Mouse (Mus musculus) left cerebral cortex, adult 18-20 months (tissue): ENCODE measurements around the gene Pde4d. TPM values are rescaled to one million over a fixed set of nuclear protein-coding genes. Genes with fewer than 3 reads are reported as not detected.
A peak's percentile ranks its signal among the peaks of the same experiment; 100 is the strongest.

Experiments
- DNase-seq, 2 experiments: peaks; one replicate each; pipeline ENCODE4 v3.0.0; 2021 to 2022; ENCODE audit warnings: low spot score in 2 of 2, mixed read lengths in 1 of 2
- total RNA-seq, 2 experiments: library from RNA; stranded (reverse); gene quantifications; 2 replicates each; pipeline ENCODE4 v1.2.3; 2021

Pde4d gene
- total RNA-seq, 2 experiments from 2014 or later = 107 to 109 TPM

DNA sequence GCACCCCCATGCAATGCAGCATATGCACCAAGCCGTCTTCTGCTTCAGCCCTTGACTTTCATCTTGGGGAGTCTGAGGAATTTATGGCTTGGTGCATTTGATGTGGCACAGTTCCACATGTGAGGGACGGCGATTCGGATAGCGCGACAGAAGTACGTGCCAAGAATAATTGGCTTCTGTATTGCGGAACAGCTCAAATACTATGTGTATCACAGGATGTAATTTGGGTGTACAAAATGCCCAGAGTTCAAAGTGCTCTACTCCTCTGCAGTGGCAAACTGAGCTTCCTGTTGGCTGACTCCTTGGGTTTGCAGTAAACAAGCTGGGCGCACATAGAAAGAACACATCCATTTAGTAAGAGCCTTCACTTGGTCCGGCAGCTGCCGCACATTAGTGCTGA is 1387.7 kb downstream of the Pde4d start:
- no peak for DNase-seq

DNA sequence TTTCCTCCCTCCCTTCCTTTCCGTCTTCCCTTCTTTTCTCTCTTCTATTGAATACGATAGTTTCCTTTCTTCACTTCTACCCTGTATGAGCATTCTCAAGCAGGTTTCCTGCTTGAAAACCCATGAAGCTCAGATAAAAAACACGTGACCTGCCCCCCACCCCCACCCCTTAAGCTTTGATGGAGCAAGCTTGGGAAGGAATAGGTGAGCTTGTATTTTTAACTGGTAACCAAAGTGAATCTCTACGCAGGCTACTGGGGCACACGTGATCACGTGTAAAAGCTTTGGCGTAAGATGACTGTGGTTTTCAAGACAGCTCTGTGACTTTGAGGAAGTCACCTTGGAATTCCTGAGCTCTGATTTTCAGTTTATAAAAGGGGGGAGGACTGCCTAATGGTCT is 1388.2 kb downstream of the Pde4d start:
- DNase-seq = no peak

DNA sequence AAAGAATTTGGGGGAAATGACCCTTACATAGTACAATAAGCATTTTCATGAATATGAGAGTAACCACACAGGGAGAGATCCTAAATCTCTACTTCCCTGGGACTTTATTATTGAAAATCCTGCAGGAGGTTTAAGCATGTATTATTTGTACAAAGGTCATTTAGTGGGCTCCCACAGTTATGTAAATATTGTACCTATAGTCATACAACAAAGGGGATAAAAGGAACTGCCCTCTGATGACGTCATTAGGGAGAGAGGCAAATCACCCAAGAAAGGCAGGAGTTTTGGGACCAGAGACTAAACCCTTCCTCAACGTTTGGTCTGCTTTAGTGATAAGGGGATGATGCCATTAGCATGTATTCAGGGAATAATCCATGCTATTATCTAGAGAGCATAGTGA is 1390.5 kb downstream of the Pde4d start:
- no peak for DNase-seq

DNA sequence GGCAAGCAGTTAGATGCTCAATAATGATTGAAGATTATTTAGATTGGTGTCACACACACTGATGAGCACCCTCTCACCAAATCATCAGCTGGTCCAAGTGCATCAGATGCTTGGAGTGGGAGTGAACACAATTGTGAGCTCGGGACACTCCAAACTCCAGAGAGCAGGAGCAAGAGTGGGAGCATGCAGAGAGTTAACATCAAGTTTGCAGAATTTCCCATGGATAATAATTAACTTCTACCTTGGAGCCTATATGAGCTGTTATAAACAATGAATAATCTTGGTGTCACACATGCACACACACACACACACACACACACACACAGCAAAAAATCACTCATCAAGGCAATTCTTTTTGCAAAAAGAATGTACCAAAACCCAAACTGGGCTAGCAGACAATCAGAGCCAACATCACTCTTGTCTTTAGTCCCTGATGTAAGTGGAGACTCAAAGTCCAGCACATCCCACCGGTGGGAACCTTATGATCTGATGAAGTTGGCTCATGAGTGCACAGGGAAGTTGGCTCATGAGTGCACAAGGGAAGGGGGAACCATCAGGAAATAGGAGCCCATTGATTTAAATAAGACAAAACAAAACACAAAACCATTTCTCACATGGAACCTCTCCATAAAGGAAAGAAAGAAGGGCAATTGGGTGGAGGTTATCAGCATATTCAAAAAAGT is 1391.5 kb downstream of the Pde4d start:
- no peak for DNase-seq

DNA sequence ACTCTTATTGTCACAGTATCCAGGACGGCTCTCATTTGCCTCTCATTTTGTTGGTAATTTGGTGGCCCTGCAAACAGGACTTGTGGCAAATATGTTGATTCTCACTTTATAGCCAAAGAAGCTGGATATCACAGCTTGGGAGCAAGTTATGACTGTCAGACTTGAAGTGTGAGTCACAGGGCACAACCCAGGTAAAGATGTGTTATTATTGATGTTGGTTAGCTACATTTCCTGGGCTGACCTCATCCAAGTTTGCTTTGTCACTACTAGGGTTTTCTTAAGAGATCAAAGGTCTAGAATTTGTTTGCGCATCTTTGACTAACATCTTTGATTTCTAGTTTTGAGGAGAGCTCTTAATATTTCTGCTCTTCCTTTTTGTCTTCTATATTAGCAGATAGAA is 1393.2 kb downstream of the Pde4d start:
- DNase-seq = no peak

DNA sequence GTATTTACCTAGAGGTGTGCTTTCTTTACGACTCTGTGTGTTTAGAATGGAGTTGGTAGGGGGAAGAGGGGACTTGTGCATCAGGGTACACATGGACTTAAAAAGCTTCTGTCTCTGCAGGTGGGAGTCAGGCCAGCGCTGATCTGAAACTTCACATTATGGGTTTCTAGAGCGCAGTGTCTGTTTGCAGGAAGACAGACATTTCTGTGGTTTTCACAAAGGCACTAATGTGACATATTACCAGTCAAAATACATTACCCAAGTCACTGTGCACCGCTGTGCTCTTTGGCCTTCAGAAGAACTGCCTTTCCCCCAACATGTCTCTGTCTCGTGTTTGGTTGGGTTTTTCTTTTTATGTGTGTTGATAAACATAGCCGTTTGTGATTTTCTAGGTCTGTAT is 1395.1 kb downstream of the Pde4d start:
- DNase-seq = no peak

DNA sequence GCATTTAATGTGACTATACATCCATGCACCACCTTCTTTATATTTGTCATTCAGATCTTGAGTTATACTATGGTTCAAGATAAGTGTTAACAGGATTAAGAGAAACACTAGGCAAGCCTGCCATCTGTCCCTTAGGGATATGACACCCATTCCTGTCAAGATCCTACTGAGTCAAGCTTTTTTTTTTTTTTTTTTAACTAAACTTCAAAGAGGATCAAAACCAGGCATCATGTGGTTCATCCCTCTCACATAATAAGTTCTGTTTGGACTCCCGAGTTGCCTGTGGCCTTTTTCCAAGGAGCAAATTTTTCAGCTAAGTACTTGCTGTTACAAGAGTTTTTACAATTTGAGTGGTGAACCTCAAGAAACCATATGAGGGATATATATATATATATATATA is 1414.1 kb downstream of the Pde4d start:
- DNase-seq = no peak

DNA sequence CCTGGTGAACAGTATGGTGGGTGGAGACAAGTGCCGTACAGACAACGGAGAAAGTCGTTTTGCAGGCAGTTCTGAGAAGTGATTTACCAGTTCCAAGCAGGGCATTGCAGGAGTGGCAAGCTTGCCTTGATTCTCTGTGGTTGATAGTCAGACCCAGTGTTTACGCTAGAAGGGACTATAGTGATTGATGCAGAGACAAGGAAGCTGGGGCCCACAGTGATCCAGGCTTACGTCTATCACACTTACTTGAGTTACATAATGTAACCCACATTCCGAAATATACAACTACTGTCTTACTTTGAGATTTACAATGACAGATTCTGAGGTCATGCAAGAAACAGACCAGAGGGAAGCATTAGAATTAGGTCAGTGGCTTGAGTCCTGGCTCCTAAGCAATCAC is 1414.6 kb downstream of the Pde4d start:
- DNase-seq = no peak

DNA sequence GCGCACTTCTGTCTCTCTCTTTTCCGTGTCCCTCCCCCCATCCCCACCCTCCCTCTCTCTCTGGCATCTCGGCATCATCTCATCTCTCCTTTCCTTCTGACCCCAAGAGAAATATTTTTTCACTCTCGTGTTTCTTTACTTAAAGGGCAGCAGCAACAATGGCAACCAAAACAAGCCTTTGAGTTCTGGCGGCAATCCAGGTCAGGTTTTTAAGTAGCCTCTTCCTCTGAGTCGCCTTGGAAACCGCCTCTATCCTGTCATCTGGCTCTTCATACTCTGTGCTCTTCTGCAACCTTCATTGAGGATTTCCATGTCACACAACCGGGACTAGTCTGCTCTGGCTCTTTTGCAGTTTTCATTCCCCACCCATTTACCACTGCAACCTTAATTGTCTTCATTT is 1430.6 kb downstream of the Pde4d start:
- no peak for DNase-seq

DNA sequence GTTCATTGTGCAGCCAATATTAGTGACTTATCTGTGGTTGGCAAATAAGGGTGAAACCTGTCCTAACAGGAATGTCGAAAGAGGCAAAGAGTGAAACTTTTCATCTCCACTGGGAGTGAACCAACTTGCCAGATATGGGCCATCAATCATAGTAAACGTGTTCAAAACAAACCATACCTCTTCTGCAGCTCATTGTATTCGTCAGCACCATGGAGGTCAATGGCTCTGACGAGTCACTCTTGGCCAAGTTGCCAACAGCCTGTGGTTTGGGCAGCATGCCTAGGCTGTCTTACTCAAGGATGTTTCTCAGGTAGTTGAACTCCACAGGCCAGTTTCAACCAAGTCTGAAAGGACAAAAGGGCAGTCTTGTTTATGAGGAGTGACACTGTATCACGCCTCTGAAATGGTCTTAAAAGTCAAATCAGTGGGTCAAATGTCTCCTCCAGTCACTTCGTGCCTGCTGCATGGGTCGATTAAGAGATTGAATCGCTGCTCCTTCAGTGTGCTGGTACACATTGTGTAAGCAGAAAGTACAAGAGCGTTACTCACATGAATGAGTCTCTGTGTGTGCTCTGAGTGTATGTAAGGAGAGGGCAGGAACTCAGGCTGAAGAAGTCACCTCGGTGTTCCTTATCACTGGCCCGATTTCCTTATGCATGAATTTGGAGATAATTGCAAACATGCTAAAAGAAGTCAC is 1431.6 kb downstream of the Pde4d start:
- DNase-seq = no peak

DNA sequence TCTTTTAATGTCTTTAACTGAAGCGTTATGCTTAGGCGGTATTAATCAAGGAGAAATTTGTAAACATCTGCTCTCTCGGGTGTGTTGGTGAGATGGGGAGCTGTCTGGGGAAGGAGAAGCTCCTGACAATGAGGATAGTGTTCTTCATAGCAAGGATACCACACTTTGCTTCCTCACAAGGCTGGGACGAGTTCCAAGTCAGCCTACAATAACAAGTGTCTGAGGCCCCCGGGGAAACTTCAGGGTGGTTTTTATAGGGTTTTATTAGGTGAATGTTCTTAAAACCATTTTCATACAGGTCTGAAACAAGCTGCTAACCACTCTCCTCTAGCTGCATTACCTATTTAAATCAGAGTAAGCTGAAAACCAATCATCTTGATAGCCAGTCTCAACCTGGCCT is 1433.9 kb downstream of the Pde4d start:
- no peak for DNase-seq

DNA sequence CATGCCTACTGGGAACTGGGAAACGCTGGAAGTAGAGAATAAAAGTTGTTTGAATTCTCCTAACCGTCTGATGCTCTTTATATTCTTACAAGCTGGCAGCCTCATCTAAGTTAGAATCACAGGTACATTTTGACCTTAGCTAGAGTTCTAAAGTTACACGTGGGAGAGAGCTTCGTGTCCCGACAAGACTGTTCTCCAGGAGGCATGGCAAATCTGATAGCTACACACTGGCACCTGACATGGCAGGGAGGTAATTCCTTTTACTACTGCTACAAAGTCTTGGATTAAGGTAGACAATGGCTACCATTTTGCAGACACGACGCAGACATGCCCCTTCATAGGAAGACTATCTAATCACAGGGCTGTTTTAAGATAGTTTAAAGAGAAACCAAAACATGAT is 1435.1 kb downstream of the Pde4d start:
- DNase-seq = no peak

DNA sequence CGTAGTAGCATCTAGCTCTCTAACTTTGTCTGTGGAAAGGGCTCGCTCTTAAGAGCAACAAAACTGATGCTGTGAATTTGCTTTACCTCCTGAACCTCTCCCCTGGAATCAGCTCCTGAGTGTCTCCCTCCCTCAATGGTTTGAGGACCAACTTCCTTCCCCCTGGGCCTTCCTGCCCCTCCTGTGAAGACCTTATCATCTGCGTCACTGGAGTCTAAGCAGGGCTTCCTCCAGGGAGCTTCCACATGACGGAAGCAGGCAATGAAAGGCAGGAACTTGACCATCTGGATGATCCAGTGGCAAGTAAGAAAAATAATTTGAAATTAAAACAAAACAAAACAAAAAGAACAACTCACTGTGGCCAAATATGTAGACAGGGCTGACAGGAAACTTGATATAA is 1438.5 kb downstream of the Pde4d start:
- no peak for DNase-seq

DNA sequence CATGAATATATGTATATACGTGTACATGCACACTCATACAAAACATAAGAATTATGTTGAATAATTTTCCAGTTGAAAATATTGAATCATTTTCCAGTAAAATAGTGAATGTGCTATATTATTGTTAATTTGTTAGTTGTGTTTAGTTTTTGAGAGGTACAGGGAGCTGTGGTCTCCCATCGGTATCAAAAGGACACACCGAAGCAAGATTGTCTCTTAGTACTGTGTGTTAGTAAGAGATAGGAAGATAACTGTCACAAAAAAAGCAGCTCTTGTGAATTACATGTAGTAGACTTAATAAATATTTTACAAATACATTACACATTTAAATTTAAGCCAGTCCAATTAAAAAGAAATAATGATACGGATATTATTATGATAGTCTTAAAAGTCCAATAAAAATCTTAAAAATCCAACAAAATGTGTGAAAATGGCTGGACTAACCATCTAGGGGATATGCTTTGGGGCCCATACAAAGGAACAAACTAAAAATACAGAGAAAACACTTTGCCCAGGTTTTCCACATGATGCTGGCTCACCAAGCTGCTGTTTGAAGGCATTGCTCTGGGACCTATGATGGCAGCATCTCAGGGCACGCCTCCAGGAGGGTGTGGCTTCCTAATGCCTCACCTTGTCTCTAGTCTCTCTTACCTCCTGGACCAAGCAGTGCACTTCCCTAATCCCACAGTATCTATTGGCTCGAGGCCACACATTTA is 1441.6 kb downstream of the Pde4d start:
- DNase-seq = no peak

DNA sequence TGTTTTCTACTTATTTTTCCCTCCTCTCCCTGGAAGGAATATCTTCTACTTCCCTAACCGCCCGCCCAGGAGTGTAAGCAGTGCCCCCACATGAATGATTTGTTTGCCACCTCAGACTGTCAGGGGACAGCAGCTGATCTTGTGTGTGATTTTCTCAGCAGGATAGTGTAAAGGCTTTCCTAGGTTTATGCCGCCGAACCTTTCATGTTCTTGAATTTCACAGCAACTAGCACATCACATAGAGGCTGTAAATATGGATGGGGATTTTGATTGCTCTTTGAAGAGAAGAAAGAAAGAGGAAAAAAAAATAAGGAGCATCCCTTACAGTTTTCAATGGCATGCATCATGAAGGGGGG is 1442.1 kb downstream of the Pde4d start:
- no peak for DNase-seq

DNA sequence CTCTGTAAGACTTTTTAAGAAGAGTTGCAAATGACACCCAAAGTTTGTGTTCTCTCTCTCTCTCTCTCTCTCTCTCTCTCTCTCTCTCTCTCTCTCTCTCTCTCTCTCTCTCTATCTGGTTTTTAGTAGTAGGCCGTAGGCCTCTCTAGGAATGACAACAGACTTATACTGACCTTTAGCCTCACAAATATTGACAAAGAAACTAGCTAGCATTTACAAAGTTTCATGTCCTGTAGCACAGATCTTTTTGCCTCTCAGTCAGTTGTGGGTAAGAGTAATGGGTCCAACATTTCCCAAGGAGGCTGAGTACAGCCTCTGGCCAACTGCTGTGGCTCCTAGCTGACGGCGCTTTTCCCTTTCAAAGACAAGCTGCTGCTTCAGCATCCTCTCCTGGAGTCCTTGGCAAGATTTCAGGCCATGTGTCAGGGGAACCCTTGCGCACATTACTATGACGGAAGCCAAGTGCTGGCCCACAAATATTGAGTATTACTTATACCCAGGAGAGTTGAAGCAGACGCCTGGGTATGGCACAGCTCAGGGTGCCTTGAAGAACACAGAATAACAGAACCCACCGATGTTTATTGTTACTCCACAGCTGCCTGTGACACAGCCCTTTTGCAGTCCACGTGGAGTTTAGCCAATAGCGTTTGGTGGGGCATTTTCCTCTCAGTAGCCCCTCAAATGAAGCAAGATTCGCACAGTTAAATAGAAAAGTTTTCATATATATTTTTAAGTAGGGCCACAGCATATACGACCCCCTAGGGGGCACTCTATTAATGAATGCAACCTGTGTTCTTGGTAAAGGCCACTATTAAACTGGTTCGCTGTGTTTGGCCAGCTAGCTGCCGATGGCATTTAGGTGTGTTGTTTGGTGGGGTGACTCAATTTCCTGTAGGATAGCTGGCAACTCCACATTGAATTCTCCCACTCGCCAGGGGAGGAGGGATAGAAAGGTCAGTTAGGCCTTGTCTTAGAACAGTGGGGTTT is 1450.0 kb downstream of the Pde4d start:
- DNase-seq = no peak

DNA sequence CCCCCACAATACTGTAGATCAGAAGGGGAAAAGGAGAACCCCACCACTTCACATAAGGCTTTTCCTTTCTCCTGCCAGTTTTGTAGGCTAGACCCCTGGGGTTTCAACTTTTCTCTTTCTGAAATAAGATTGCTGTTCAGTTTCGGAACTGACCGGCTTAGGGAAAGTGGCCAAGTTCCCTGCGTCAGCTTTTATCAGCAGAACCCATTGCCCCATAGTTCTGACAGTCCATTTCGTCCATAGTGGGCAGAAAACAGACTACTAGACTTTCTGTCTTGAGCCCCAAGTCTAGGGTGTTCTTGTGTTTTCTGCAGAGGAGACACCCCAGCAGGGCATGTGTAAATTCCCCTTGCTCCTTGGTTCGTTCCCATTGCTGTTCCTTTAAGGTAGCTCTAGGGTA is 1452.1 kb downstream of the Pde4d start:
- DNase-seq = no peak

DNA sequence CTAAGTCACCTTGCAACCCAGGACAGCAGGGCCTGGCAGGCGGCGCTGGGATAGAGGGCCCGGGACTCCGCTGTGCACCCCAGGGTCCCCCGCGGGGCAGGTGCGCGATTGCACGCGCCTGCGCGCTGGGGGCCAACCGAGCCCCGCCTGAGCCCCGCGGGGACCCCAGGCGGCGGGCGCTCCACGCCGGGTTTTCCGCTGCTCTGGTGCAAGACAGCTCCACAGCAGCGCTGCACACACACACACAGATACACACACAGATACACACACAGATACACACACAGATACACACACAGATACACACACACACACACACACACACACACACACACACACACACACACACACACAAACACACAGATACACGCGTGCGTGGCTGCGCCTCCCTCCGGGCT is 1452.7 kb downstream of the Pde4d start:
- peak; percentile 23 to 51 for DNase-seq

DNA sequence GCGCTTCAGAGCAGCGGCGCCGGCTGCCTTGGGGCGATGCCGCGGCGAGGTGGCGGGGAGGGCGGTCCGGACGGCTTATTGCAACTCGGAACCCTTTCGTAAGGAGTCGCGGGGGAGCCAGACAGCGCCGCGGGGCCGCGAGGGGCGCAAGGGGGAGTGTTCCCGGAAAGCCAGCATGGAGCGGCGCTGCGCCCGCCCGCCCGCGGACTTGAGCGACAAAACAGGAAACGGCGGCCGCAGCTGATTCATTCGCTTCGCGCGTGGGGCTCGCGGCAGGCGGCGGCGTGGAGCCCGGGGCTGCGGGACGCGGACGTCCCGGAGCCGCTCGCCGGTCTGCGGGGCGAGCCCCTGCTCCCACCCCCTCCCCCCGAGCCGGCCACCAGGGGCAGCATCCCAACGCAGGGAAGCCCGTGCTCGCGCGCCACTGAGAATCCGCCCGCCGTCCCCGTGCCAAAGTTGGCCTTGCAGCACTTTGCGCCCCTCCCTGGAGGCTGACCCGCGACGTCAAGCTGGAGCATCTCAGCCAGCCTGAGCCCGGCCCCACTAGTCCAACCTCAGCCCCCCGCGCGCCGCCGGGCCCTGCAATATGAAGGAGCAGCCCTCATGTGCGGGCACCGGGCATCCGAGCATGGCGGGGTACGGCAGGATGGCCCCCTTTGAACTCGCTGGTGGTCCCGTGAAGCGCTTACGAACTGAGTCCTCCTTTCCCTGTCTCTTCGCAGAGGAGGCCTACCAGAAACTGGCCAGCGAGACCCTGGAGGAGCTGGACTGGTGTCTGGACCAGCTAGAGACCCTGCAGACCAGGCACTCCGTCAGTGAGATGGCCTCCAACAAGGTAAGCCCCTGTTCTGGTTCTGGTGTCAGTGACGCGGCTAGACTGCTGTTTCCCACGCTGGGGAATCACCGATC is 1453.4 kb downstream of the Pde4d start:
- peak; percentile 55 to 62 for DNase-seq

DNA sequence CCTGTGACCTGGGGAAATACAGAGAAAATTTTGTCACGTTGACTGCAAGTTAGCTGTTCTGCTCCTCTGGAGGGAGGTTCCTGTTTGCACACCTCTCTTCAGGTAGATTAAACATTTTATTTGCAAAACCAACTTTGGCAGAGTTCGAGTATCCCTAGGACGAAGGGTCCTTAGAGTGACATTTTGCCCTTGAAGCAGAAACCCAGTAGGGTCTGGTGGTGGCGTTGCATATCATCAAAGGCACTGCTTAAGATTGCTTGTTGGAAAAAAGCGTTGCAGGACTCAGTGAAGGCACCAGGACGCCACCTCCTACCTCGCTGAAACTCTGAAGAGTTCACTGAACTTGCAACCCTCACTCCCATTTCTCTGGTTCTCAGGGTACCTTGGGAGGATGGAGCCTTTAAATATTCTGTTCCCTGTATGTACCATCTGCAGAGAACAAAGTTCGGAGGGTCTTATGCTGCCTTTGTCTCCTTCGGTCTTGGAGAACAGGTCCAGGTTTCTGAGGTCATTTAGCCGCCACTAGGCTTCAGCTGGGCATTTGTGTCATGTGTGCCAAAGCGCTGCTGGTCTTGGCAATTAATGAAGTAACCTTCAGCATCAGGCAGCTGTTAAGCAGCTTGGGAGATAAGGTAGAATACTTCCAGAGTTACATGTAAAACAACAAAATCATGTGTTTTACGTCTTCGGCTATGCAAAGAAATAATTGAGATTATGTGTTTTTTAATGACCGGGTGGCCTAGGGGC is 1454.2 kb downstream of the Pde4d start:
- DNase-seq = no peak
